Mouse (Mus musculus): ENCODE measurements around the gene Cox6b1.

GRCm38 (mm10) chr7:30610043-30610442 is 15.9 kb downstream of the Cox6b1 start:
- TF ChIP-seq ZC3H11A (IDR thresholded peaks at IDR 0.05; ENCODE audit: low read depth, low read length) (no peak), E2F4 (IDR thresholded peaks at IDR 0.05; ENCODE audit: borderline replicate concordance, low read depth, low read length) (no peak)
